Mouse (Mus musculus) spleen, adult 2 months (tissue): ENCODE data around the gene Ripk4.

Experiments
- CTCF ChIP-seq: fragments of 200-500 bp; IDR thresholded peaks from 2 replicates; pipeline ENCODE4 v1.5.1; 2011; ENCODE audit warnings: mild to moderate bottlenecking, inconsistent platforms; ENCODE audit not compliant: insufficient read depth, insufficient read length, insufficient replicate concordance; ENCODE audit errors: extremely low read depth
- POLR2A ChIP-seq: fragments of 200-500 bp; IDR thresholded peaks from 2 replicates; pipeline ENCODE4 v1.6.1; 2011; ENCODE audit warnings: low read depth, low read length, inconsistent platforms

DNA sequence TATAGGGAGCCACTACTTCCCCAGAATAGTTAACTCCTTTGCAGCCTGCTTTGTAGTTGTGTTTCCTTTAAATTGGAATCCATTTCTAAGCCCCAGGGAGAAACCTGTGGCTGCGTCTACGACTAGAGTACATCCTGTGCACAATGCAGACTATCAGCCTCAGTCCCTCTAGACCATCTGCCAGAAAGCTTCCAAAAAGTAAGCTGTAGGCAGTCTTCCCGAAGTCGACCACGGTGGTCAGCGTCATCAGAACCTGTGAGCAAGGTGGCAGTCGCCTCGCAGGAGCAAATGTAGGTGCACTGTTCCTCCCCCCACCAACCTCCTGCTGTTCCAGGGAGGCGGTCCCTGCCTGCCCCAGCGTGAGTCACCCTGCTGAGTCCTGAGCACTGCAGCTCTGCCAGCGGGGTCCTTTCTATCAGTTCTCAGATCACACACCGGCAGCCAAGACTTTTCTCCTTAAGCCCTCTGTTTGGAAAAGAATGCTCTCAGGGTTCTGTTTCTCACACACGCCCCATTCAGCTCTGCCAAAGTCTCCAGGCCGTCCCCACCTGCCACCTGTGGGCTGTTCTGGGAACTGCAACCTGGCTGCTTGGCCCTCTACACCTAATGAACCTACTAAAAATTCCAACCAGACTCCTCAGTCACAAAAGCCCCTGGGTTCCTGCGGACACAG lies 14.9 kb upstream of the Ripk4 start:
- TF ChIP-seq CTCF (peak; percentile 69; the same call in 1 of the 2 replicates), POLR2A (no peak)
